Comparison of ENCODE assay signal across 11 mouse cellular contexts in genomic region chr1:60669048-60669447, GRCm38 (mm10). TPM values are rescaled to one million over a fixed set of nuclear protein-coding genes. Genes with fewer than 3 reads are reported as not detected.
DNase-seq lines count a peak whose midpoint lies in the region; ATAC-seq lines count a peak whose summit lies in the region.
"Had no signal": no experiment of that assay in that cellular context is flagged by ENCODE, and none has a peak within 500 bp of the region (broad histone marks: within the 10 kb centered on the region; RNA-seq: fewer than 3 reads in every experiment).

No protein-coding gene starts in this region.

- no peaks in the 10 kb centered on the region for H3K27me3 ChIP-seq in heart, embryonic 10.5 days (ENCODE audit: insufficient read depth, poor library complexity, severe bottlenecking)
- H3K27me3 ChIP-seq in liver, embryonic 13.5 days: no peaks in the 10 kb centered on the region
- H3K27me3 ChIP-seq: heart, embryonic 15.5 days; limb, embryonic 12.5 days had no signal

- 70% methylated on average over 9 of the region's 9 CpGs for WGBS in heart, embryonic 10.5 days
- 26% methylated on average over 9 of the region's 9 CpGs for WGBS in liver, embryonic 13.5 days (ENCODE audit: insufficient replicate concordance)

- H3K36me3 ChIP-seq in heart, embryonic 10.5 days: no peaks in the 10 kb centered on the region
- H3K36me3 ChIP-seq in liver, embryonic 13.5 days: no peaks in the 10 kb centered on the region
- H3K36me3 ChIP-seq: heart, embryonic 15.5 days; limb, embryonic 12.5 days had no signal

- no peak overlapping the region for H3K9ac ChIP-seq in liver, embryonic 13.5 days
- H3K9ac ChIP-seq: heart, embryonic 15.5 days; limb, embryonic 12.5 days had no signal

- 0 out of 2 replicates have a peak overlapping the region, but pooled peaks have one; percentile 14 for H3K4me2 ChIP-seq in liver, embryonic 13.5 days

- intact Hi-C loops in heart, postnatal 25 days (cut with DNase I): loop anchor here (2.0 to 5.0 kb wide), 2 partner anchors 46 to 188 kb away; no protein-coding TSS in a partner anchor

- no peak overlapping the region for H3K27ac ChIP-seq in heart, embryonic 10.5 days
- H3K27ac ChIP-seq in brown adipose tissue, adult 24 weeks (replicated peaks; ENCODE audit: low read depth, low read length): peak overlapping the region; percentile 77
- H3K27ac ChIP-seq in liver, embryonic 13.5 days: peak overlapping the region; percentile 67
- H3K27ac ChIP-seq: limb, embryonic 12.5 days had no signal

- H3K4me3 ChIP-seq in heart, embryonic 10.5 days: no peak overlapping the region
- H3K4me3 ChIP-seq in brown adipose tissue, adult 24 weeks (ENCODE audit: insufficient read depth, low read depth, low read length): 0 out of 2 replicates have a peak overlapping the region, but pooled peaks have one; percentile 3
- no peak overlapping the region for H3K4me3 ChIP-seq in liver, embryonic 13.5 days (replicated peaks)
- H3K4me3 ChIP-seq: heart, embryonic 15.5 days; limb, embryonic 12.5 days; myocyte had no signal

- ATAC-seq in liver, embryonic 13.5 days (ENCODE audit: low read depth): peak; percentile 70; the same call in 1 of the 2 replicates

- H3K9me3 ChIP-seq in heart, embryonic 10.5 days: no peaks in the 10 kb centered on the region
- no peaks in the 10 kb centered on the region for H3K9me3 ChIP-seq in liver, embryonic 13.5 days (replicated peaks)
- H3K9me3 ChIP-seq: heart, embryonic 15.5 days; limb, embryonic 12.5 days had no signal

- H3K4me1 ChIP-seq in heart, embryonic 10.5 days: 0 out of 2 replicates have a peak, but pooled peaks cover 3% of the 10 kb centered on the region
- H3K4me1 ChIP-seq in brown adipose tissue, adult 24 weeks (ENCODE audit: control insufficient read depth, insufficient read depth, insufficient read length, low read length): peaks cover 10% of the 10 kb centered on the region
- peaks cover 8% of the 10 kb centered on the region for H3K4me1 ChIP-seq in liver, embryonic 13.5 days (replicated peaks)

- DNase-seq in heart, adult 11 months: peak; percentile 96
- no peak for DNase-seq in heart, embryonic 10.5 days (ENCODE audit: low spot score)
- DNase-seq in heart, postnatal 25 days (ENCODE audit: low spot score): peak; percentile 26
- DNase-seq in liver, embryonic 13.5 days: no peak
- DNase-seq in embryo, embryonic 9.5 days (ENCODE audit: extremely low spot score): no peak
- DNase-seq in spleen, postnatal 14 days (ENCODE audit: low spot score in 2 of 2): no peak
- DNase-seq in right cerebral cortex, postnatal 36 days (ENCODE audit: low spot score in 2 of 2): no peak

RNA-seq across cellular contexts. Expression of gene Cd28, which starts 47.6 kb away (rescaled TPM):
- polyA plus RNA-seq in heart, embryonic 10.5 days (2016; fragmentation: Nextera tagmentation; extraction: Ambion mirVana): 0.16 TPM in 2 replicates
- polyA plus RNA-seq in brown adipose tissue, adult 24 weeks (2012; ENCODE audit: insufficient read depth, insufficient read length, missing spikeins): not detected in 2 replicates
- total RNA-seq in heart, postnatal 25 days (2021): 10 to 100 TPM in 1 of 2 experiments, 1 to 10 TPM in 1; 8.7 to 10.2 TPM
- 0.12 and 0.15 TPM in 2 replicates for polyA plus RNA-seq in liver, embryonic 13.5 days (2015; fragmentation: Nextera tagmentation; extraction: Ambion mirVana)

Comparison
In these comparisons a context has a peak if more than half of its experiments do, and no peak if none do; other contexts are left out.
1. DNase-seq: peak in heart, adult 11 months (single experiment) and heart, postnatal 25 days (single experiment); none in heart, embryonic 10.5 days (single experiment), liver, embryonic 13.5 days (single experiment), embryo, embryonic 9.5 days (single experiment), spleen, postnatal 14 days (0 of 2) and right cerebral cortex, postnatal 36 days (0 of 2).